Mouse (Mus musculus) spleen, adult 18-20 months (tissue): ENCODE results near the gene Mpz.
A peak's percentile ranks its signal among the peaks of the same experiment; 100 is the strongest.

Experiments used
- DNase-seq, 2 experiments: peaks; one replicate each; pipeline ENCODE4 v3.0.0; 2022; ENCODE audit warnings: mixed read lengths in 2 of 2

Mpz gene

GRCm38 (mm10) chr1:171149974-171150760, at the start of gene Mpz, which contains the start of gene Sdhc:
Mpz (plus strand) TSS chr1:171150711.
Sdhc (minus strand) TSS chr1:171150603.
- peak; percentile 91 to 98 for DNase-seq

GRCm38 (mm10) chr1:171101033-171101432, 49.5 kb upstream of the Mpz start:
- no peak for DNase-seq

GRCm38 (mm10) chr1:171101733-171102546, 48.6 kb upstream of the Mpz start:
- peak; percentile 66 to 78 for DNase-seq

GRCm38 (mm10) chr1:171102547-171103177, 47.8 kb upstream of the Mpz start:
- DNase-seq, result peak; percentile 68 to 82

- DNase-seq, result peak in 1 of 2 experiments; percentile 15
Observed at GRCm38 (mm10) chr1:171103179-171103840, 47.2 kb upstream of the Mpz start.

GRCm38 (mm10) chr1:171105226-171105625, 45.3 kb upstream of the Mpz start:
- DNase-seq, result no peak

- no peak for DNase-seq
Observed at GRCm38 (mm10) chr1:171109620-171110019, 40.9 kb upstream of the Mpz start.

- no peak for DNase-seq
Observed at GRCm38 (mm10) chr1:171110659-171111019, 39.9 kb upstream of the Mpz start.

GRCm38 (mm10) chr1:171111020-171111780, 39.3 kb upstream of the Mpz start:
- DNase-seq, result peak; percentile 78 to 89

GRCm38 (mm10) chr1:171111781-171112575, 38.5 kb upstream of the Mpz start:
- no peak for DNase-seq

- DNase-seq, result no peak
Observed at GRCm38 (mm10) chr1:171112986-171113385, 37.5 kb upstream of the Mpz start.

- peak; percentile 50 to 55 for DNase-seq
Observed at GRCm38 (mm10) chr1:171113873-171114299, 36.6 kb upstream of the Mpz start, which contains the start of gene Cfap126. Cfap126 (plus strand) TSS chr1:171113918.

- no peak for DNase-seq
Observed at GRCm38 (mm10) chr1:171116280-171116679, 34.2 kb upstream of the Mpz start.

GRCm38 (mm10) chr1:171118269-171118684, 32.2 kb upstream of the Mpz start:
- DNase-seq, result peak in 1 of 2 experiments; percentile 34

GRCm38 (mm10) chr1:171118996-171119395, 31.5 kb upstream of the Mpz start:
- no peak for DNase-seq

- DNase-seq, result no peak
Observed at GRCm38 (mm10) chr1:171119405-171119804, 31.1 kb upstream of the Mpz start.

GRCm38 (mm10) chr1:171120893-171121292, 29.6 kb upstream of the Mpz start:
- no peak for DNase-seq

- no peak for DNase-seq
Observed at GRCm38 (mm10) chr1:171121839-171122238, 28.7 kb upstream of the Mpz start.

GRCm38 (mm10) chr1:171122932-171123331, 27.6 kb upstream of the Mpz start:
- no peak for DNase-seq

GRCm38 (mm10) chr1:171124398-171124797, 26.1 kb upstream of the Mpz start:
- DNase-seq, result no peak

- peak in 1 of 2 experiments; percentile 8 for DNase-seq
Observed at GRCm38 (mm10) chr1:171129251-171129650, 21.3 kb upstream of the Mpz start.
